ENCODE assay signal across 32 mouse cellular contexts in the genomic region with DNA sequence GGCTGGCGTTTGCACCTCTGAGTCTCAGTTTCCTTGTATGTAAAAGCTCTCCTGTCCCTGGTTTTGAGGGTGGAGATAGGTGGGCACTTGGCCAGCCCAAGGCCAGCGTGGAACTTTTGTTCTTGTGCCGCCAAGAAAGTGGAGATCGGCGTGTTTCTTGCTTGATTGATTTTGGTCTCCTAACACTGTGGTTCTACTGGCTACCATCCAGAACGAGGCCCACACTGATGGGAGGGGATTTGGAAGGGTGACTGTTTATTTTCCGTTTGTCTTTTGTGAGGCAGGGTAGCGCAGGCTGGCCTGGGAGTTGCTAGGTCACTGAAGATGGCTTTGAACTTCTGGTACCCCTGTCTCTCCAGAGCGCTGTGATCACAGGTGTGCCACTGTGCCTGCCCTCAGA. TPM values are rescaled to one million over a fixed set of nuclear protein-coding genes. Genes with fewer than 3 reads are reported as not detected.
DNase-seq lines count a peak whose midpoint lies in the region; ATAC-seq lines count a peak whose summit lies in the region.
"Had no signal": no experiment of that assay in that cellular context is flagged by ENCODE, and none has a peak within 500 bp of the region (broad histone marks: within the 10 kb centered on the region; RNA-seq: fewer than 3 reads in every experiment).

No protein-coding gene starts in this region.

- DNase-seq in heart, adult 11 months = peak; percentile 85
- no peak for DNase-seq in heart, postnatal 25 days (ENCODE audit: low spot score)
- peak; percentile 22 for DNase-seq in left cerebral cortex, postnatal 4 days
- no peak for DNase-seq in left cerebral cortex, adult 11 months (ENCODE audit: low spot score)
- no peak for DNase-seq in neural tube, embryonic 10.5 days (ENCODE audit: extremely low spot score, low spot score)
- no peak for DNase-seq in layer of hippocampus, adult 18-20 months (ENCODE audit: low spot score in 2 of 2)
- DNase-seq: adrenal gland, adult 2 months; cerebellum, adult 8-10 months; cerebellum, postnatal 36 days; forebrain, postnatal 0 days; heart, postnatal 36 days; kidney, adult 11 months; kidney, postnatal 10 days; layer of hippocampus, adult 9-11 months; lung, postnatal 14 days; right cerebral cortex, postnatal 25 days had no signal

- H3K9ac ChIP-seq in neural tube, embryonic 15.5 days (replicated peaks) = no peak overlapping the region
- H3K9ac ChIP-seq: embryonic facial prominence, embryonic 12.5 days; heart, embryonic 15.5 days; hindbrain, embryonic 12.5 days; limb, embryonic 12.5 days; liver, embryonic 15.5 days; midbrain, embryonic 12.5 days; neural tube, embryonic 13.5 days; stomach, embryonic 15.5 days had no signal

- H3K27me3 ChIP-seq in neural tube, embryonic 15.5 days (replicated peaks) = no peaks in the 10 kb centered on the region
- H3K27me3 ChIP-seq: embryonic facial prominence, embryonic 12.5 days; heart, embryonic 15.5 days; hindbrain, embryonic 12.5 days; limb, embryonic 12.5 days; liver, embryonic 15.5 days; midbrain, embryonic 12.5 days; neural tube, embryonic 13.5 days; stomach, embryonic 15.5 days had no signal

- H3K9me3 ChIP-seq in neural tube, embryonic 15.5 days (replicated peaks) = no peaks in the 10 kb centered on the region
- H3K9me3 ChIP-seq: embryonic facial prominence, embryonic 12.5 days; heart, embryonic 15.5 days; hindbrain, embryonic 12.5 days; limb, embryonic 12.5 days; liver, embryonic 15.5 days; midbrain, embryonic 12.5 days; neural tube, embryonic 13.5 days; stomach, embryonic 15.5 days had no signal

- intact Hi-C loops in heart, postnatal 25 days (cut with DNase I) = no loop called here
- intact Hi-C loops in left cerebral cortex, postnatal 4 days (cut with DNase I) = no loop called here

- 0 out of 2 replicates have a peak, but pooled peaks have one; percentile 43 for ATAC-seq in neural tube, embryonic 15.5 days (ENCODE audit: low FRiP score)
- ATAC-seq: activated CD4-positive, CD25-positive, alpha-beta regulatory T cell, adult 4 months; CD4-positive, CD25-positive, alpha-beta regulatory T cell, adult 4 months; inflammation-experienced regulatory T-cells, adult 6 months had no signal

- H3K4me3 ChIP-seq in neural tube, embryonic 15.5 days (replicated peaks) = no peak overlapping the region
- H3K4me3 ChIP-seq: embryonic facial prominence, embryonic 12.5 days; heart, embryonic 15.5 days; hindbrain, embryonic 12.5 days; limb, embryonic 12.5 days; liver, embryonic 15.5 days; megakaryocyte, embryonic 14.5 days; midbrain, embryonic 12.5 days; myocyte; neural tube, embryonic 13.5 days; stomach, embryonic 15.5 days had no signal

- WGBS in neural tube, embryonic 15.5 days = 57% methylated on average over 9 of the region's 9 CpGs

- no peak overlapping the region for H3K4me2 ChIP-seq in neural tube, embryonic 15.5 days
- H3K4me2 ChIP-seq: embryonic facial prominence, embryonic 12.5 days; heart, embryonic 15.5 days; hindbrain, embryonic 12.5 days; limb, embryonic 12.5 days; liver, embryonic 15.5 days; midbrain, embryonic 12.5 days; neural tube, embryonic 13.5 days; stomach, embryonic 15.5 days had no signal

- H3K36me3 ChIP-seq in neural tube, embryonic 15.5 days = no peaks in the 10 kb centered on the region
- H3K36me3 ChIP-seq: embryonic facial prominence, embryonic 12.5 days; heart, embryonic 15.5 days; hindbrain, embryonic 12.5 days; limb, embryonic 12.5 days; liver, embryonic 15.5 days; midbrain, embryonic 12.5 days; neural tube, embryonic 13.5 days; stomach, embryonic 15.5 days had no signal

- H3K4me1 ChIP-seq in neural tube, embryonic 15.5 days = peaks cover 23% of the 10 kb centered on the region
- H3K4me1 ChIP-seq: embryonic facial prominence, embryonic 12.5 days; hindbrain, embryonic 12.5 days; limb, embryonic 12.5 days; liver, embryonic 15.5 days; megakaryocyte, embryonic 14.5 days; midbrain, embryonic 12.5 days had no signal

- peak overlapping the region; percentile 5; the same call in 1 of the 2 replicates for H3K27ac ChIP-seq in neural tube, embryonic 15.5 days (replicated peaks)
- H3K27ac ChIP-seq: embryonic facial prominence, embryonic 12.5 days; heart, embryonic 15.5 days; hindbrain, embryonic 12.5 days; limb, embryonic 12.5 days; liver, embryonic 15.5 days; midbrain, embryonic 12.5 days; neural tube, embryonic 13.5 days; stomach, embryonic 15.5 days had no signal

RNA-seq across cellular contexts. Expression of a gene that starts 0.9 kb away (rescaled TPM):
- total RNA-seq in heart, postnatal 25 days (2021) = 1 to 10 TPM; 4.1 to 5.2 TPM
- total RNA-seq in left cerebral cortex, postnatal 4 days (2021) = 1 to 10 TPM in 1 of 2 experiments, under 1 TPM in 1; 0.86 to 1.8 TPM
- 0.83 and 1.2 TPM in 2 replicates for polyA plus RNA-seq in neural tube, embryonic 15.5 days (2015; fragmentation: Nextera tagmentation; extraction: Ambion mirVana)
- total RNA-seq in layer of hippocampus, adult 18-20 months (2021) = 1 to 10 TPM; 1.1 to 2.2 TPM
- total RNA-seq: adrenal gland, postnatal 36 days; liver, adult 2 months had no signal
- polyA plus RNA-seq: activated CD4-positive, CD25-positive, alpha-beta regulatory T cell, adult 4 months; adrenal gland, adult 2 months; CD4-positive, CD25-positive, alpha-beta regulatory T cell, adult 4 months; embryonic facial prominence, embryonic 12.5 days; inflammation-experienced regulatory T-cells, adult 6 months; limb, embryonic 12.5 days; liver, adult 2 months; liver, embryonic 15.5 days had no signal

RNA-seq across cellular contexts. Expression of a gene that starts 58.2 kb away (rescaled TPM):
- total RNA-seq in heart, postnatal 25 days (2021) = 10 to 100 TPM; 18.4 to 19.0 TPM
- total RNA-seq in left cerebral cortex, postnatal 4 days (2021) = 10 to 100 TPM; 50.1 to 53.6 TPM
- 38.0 and 52.0 TPM in 2 replicates for polyA plus RNA-seq in neural tube, embryonic 15.5 days (2015; fragmentation: Nextera tagmentation; extraction: Ambion mirVana)
- 10 to 100 TPM; 26.1 to 28.6 TPM for total RNA-seq in layer of hippocampus, adult 18-20 months (2021)

Comparison
In these comparisons a context has a peak if more than half of its experiments do, and no peak if none do; other contexts are left out.
1. DNase-seq: peak in heart, adult 11 months (single experiment) and left cerebral cortex, postnatal 4 days (single experiment); none in heart, postnatal 25 days (single experiment), left cerebral cortex, adult 11 months (single experiment), neural tube, embryonic 10.5 days (single experiment) and layer of hippocampus, adult 18-20 months (0 of 2).